Mouse (Mus musculus) brain, embryonic 14.5 days (tissue): ENCODE measurements around the gene Snrpb.

ENCODE experiments used
- CTCF ChIP-seq: fragments of 200-500 bp; IDR thresholded peaks from 2 replicates; pipeline ENCODE4 v1.5.1; 2012; ENCODE audit warnings: inconsistent platforms, mild to moderate bottlenecking, moderate library complexity, borderline replicate concordance; ENCODE audit not compliant: insufficient read depth, insufficient read length; ENCODE audit errors: extremely low read depth
- POLR2A ChIP-seq: fragments of 200-500 bp; IDR thresholded peaks from 2 replicates; pipeline ENCODE4 v1.6.1; 2012; ENCODE audit warnings: mild to moderate bottlenecking, inconsistent platforms, borderline replicate concordance; ENCODE audit not compliant: poor library complexity, insufficient read depth, insufficient read length, severe bottlenecking; ENCODE audit errors: extremely low read depth

GRCm38 (mm10) chr2:130166311-130167214 lies 12.6 kb downstream of the Snrpb start:
- TF ChIP-seq CTCF (peak; percentile 67; the same call in 1 of the 2 replicates), POLR2A (no peak)
